8 mouse cellular contexts compared by ENCODE assay signal in the genomic region with DNA sequence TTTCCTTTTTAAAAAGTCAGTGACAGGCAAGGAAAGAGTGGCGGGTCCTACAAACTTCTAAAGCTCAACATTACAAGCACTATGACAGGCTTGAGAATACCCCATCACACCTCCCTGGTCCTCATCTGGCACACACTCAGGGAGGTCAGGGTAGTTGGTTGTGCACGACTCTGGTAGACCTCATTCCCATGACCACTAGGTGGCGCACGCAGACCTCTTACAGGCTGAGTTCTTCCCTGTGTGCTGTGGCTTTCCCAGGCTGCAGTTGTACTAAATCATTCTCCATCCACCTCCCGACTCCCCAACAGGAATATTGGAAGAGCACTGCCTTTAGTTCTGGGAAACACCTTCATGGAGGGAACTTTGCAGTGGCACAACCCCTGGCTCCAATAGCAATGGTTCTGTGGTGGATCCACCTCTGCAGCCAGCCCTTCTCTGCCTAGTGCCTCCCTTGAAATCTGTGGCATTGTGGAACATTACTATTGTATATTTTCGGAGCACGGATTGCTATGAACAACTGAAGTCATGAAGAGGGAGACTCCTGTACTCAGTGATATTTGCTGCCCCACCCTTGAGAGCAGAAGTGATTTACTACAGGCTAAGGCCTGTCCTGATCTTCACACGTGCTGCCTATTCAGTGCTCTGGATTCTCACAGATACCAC. TPM values are rescaled to one million over a fixed set of nuclear protein-coding genes. Genes with fewer than 3 reads are reported as not detected.
DNase-seq lines count a peak whose midpoint lies in the region; ATAC-seq and TF ChIP-seq lines count a peak whose summit lies in the region.

No protein-coding gene starts in this region.

- no peaks in the 10 kb centered on the region for H3K4me1 ChIP-seq in hindbrain, embryonic 14.5 days (replicated peaks; ENCODE audit: control insufficient read depth, insufficient read depth, low read length)

- no peak for DNase-seq in Patski (ENCODE audit: low read depth, low spot score)
- DNase-seq in cerebellum, postnatal 14 days, result peak; percentile 95 to 98
- DNase-seq in frontal cortex, postnatal 25 days (ENCODE audit: low spot score in 2 of 2), result peak; percentile 91 to 93
- peak; percentile 91 for DNase-seq in hindbrain, embryonic 14.5 days (ENCODE audit: low spot score)
- DNase-seq in layer of hippocampus, postnatal 25 days (ENCODE audit: extremely low spot score in 1 of 2, low spot score in 1 of 2), result peak; percentile 90 to 99
- DNase-seq in lung, postnatal 14 days, result peak; percentile 98
- DNase-seq in retina, adult 2 months (ENCODE audit: low read depth, low spot score), result peak; percentile 54
- peak; percentile 84 for DNase-seq in thymus, postnatal 25 days

- in situ Hi-C loops in Patski (cut with MboI; ENCODE audit: low pct_unique_long_range_greater_than_20kb), result loop anchor here (5.0 kb wide), 4 partner anchors 169 to 994 kb away; no protein-coding TSS in a partner anchor

- H3K9me3 ChIP-seq in hindbrain, embryonic 14.5 days (ENCODE audit: control insufficient read depth, low read length), result no peaks in the 10 kb centered on the region

- WGBS in hindbrain, embryonic 14.5 days, result 35% methylated on average over 8 of the region's 8 CpGs

- H3K36me3 ChIP-seq in hindbrain, embryonic 14.5 days (replicated peaks; ENCODE audit: control insufficient read depth, insufficient read depth), result no peaks in the 10 kb centered on the region

- no peaks in the 10 kb centered on the region for H3K27me3 ChIP-seq in Patski
- H3K27me3 ChIP-seq in hindbrain, embryonic 14.5 days (ENCODE audit: control insufficient read depth, insufficient read depth, low read length), result no peaks in the 10 kb centered on the region

- H3K4me2 ChIP-seq in hindbrain, embryonic 14.5 days (replicated peaks), result no peak overlapping the region

- H3K27ac ChIP-seq in hindbrain, embryonic 14.5 days, result no peak overlapping the region

- CTCF ChIA-PET in Patski (lab: Charles Lee), result interaction anchor here (0.6 to 1.9 kb wide), 26 partner anchors 12 to 995 kb away, joined by 3 to 14 read pairs (median 4); a partner anchor contains a TSS

- peak; percentile 78 for ATAC-seq in Patski
- ATAC-seq in hindbrain, embryonic 14.5 days (ENCODE audit: low FRiP score), result peak; percentile 94

- H3K9ac ChIP-seq in hindbrain, embryonic 14.5 days, result no peak overlapping the region

- H3K4me3 ChIP-seq in hindbrain, embryonic 14.5 days (replicated peaks; ENCODE audit: low read length), result no peak overlapping the region

- peak; percentile 87 for TF ChIP-seq CTCF in Patski (IDR thresholded peaks at IDR 0.05)

- POLR2A ChIA-PET in Patski (lab: Charles Lee), result interaction anchor here (0.9 kb wide), 1 partner anchor 101 kb away, joined by 3 read pairs; no protein-coding TSS in a partner anchor

RNA-seq across cellular contexts. Expression of a gene that starts 5.3 kb away (rescaled TPM):
- 0.69 TPM for polyA plus RNA-seq in Patski (2021)
- polyA plus RNA-seq in hindbrain, embryonic 14.5 days (2014; fragmentation: Nextera tagmentation; extraction: Ambion mirVana), result not detected in 2 replicates
- total RNA-seq in layer of hippocampus, postnatal 25 days (2021), result not detected

RNA-seq across cellular contexts. Expression of a gene that starts 52.4 kb away (rescaled TPM):
- polyA plus RNA-seq in Patski (2021), result 2.9 TPM
- 2.5 and 2.6 TPM in 2 replicates for polyA plus RNA-seq in hindbrain, embryonic 14.5 days (2014; fragmentation: Nextera tagmentation; extraction: Ambion mirVana)
- 1 to 10 TPM; 1.8 to 3.5 TPM for total RNA-seq in layer of hippocampus, postnatal 25 days (2021)
